Mouse (Mus musculus): ENCODE results near the gene Gm20683. TPM values are rescaled to one million over a fixed set of nuclear protein-coding genes. Genes with fewer than 3 reads are reported as not detected.

The Gm20683 gene
- 10 to 100 TPM in 3 of 4 experiments, 1 to 10 TPM in 1; 7.3 to 36.4 (median 20.8) TPM for total RNA-seq (2022)

DNA sequence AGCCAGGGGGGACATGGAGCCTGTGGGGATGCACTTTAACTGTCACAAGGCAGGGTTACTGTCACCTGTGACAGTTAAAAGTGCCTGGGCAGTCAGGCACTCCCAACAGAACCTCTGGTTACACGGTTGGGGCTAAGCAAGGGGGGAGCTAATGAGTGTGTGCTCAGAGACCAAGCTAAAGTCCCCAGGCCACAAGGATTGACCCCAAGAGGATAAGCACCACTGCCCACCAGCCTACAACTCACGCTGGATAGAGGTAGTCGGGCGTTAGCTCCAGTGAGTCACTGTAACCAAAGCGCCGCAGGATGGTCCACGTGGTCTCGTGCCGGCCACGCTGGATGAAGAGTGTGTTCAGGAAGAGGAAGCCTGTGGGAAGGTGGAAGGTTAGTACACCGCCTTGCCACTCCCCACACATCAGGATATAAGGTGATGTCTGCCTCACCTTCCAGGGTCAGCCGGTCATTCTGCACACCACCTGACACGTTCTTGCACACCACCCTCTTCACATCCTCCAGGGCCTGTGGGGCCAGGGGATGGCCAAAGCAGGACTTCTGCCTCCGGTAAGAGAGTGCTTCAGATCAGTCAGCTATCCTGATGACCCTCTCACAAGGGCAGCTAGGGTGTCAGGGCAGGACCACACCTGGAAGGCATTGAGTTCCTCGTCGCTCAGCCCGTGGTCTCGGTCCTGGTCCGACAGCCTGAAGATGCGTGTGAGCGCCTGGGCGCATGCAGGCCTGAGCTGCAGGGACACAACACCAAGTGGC is at the start of gene Gm20683:
Gm20683 (minus strand) TSS at position 647 of the 764 bp plus-strand sequence.
- DNase-seq: no peak

DNA sequence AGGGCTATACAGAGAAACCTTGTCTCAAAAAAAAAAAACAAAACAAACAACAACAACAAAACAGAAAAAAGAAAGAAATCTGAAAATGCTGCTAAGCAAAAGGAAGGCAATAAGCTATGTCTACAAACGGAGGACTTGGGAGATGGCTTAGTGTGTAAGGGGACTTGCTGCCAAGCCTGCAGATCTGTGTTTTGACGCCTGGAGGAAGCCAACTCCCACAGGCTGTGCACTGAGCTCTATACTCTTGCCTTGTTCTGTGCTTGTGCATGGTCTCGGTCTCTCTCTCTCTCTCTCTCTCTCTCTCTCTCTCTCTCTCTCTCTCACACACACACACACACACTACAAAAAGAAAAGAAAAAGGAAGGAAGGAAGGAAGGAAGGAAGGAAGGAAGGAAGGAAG is 47.3 kb upstream of the Gm20683 start:
- DNase-seq: no peak

GRCm38 (mm10) chr17:25887467-25887866 is 45.9 kb upstream of the Gm20683 start:
- no peak for DNase-seq

DNA sequence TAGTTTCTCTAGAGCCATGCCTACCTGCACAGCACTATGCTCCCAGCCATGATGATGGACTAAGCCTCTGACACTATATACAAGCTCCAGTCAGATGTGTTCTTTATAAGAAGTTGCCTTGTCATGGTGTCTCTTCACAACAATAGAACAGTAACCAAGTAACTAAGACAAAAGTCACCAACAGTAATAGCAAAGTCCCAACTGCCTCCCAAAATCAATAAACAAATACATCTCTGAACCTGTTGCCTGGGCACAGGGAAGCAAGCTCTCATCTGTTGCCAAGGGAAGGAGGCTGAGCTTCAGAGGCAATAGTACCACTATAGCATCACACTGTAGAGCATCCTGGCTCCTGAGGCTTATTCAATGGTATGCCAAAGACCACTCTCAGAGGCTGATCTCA is 45.2 kb upstream of the Gm20683 start:
- no peak for DNase-seq

DNA sequence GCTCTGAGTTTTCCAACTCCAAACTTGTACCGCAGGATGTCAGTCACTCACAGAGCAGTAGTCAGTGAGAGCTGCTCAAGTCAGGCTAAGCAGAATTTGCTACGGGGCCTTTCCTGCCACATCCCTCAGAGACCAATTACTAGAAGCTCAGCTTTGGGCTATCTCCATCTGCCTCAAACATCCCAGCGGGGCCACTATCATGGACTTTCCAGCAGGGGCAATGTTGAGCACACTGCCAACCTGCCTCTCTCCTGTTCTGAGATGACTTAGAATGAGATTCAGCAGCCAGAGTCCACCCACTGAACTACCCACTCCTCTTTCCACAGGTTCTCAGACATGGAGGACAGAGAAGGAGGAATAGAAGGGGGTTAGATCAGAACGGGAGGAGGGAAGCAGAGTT is 44.1 kb upstream of the Gm20683 start:
- no peak for DNase-seq

- no peak for DNase-seq
These were observed 42.3 kb upstream of the Gm20683 start for GRCm38 (mm10) chr17:25883824-25884223.

- no peak for DNase-seq
These were observed 41.7 kb upstream of the Gm20683 start for GRCm38 (mm10) chr17:25883268-25883667.

GRCm38 (mm10) chr17:25882306-25882705 is 40.7 kb upstream of the Gm20683 start:
- peak; percentile 24 for DNase-seq

DNA sequence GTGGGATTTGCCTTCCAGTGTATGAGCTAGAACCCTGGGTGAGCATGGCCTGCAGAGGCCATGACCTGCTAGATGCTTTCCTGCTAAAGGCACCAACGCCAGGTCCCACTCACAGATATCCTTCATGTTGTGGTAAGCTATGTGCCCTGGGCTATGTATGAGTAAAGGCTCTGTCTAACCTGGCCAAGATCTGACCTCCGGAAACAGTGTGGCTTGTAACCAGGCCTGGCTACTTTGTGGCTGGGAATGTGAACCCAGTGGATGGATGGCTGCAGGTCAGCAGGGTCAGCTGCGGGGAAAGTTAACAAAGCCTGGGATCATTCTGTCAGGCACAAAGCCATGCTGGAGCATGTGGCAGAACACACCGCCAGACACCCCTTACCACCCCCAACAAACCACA is 40.1 kb upstream of the Gm20683 start:
- no peak for DNase-seq

- peak; percentile 28 for DNase-seq
These were observed 39.5 kb upstream of the Gm20683 start for GRCm38 (mm10) chr17:25880913-25881641.

DNA sequence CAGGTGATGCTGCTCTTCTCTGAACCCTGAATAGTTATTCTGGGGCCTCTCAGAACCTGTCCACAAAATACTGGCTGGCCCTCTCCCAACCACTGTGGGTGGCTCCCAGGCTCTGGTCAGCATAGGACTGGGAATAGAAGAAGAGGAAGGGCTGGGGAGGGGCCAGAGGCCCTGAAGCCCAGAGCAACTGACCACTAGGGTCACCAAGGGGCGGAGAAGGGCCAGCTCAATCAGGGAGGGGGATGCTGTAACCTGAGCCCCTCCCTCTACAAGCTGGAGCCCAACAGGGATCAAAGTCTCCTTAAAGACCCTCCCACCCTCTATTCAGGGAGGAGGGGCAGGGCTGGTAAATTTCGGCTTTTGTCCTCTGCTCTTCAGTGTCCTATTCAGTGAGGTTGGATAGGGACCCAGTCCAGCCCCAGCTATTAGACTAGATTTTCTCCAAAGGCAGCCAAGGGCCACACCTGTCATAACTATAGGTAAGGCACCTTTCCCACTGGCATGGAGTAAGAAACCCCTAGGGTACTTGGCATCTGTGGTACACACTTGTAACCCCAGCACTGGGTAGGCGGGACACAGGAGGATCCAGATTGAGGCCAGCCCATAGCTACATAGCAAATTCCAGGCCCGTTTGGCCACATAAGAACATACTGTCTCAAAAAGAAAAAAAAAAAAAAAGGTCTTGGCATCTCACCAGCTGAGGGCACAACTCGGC is 38.8 kb upstream of the Gm20683 start, which contains the start of gene Wfikkn1:
Wfikkn1 (minus strand) TSS at position 663 of the 715 bp plus-strand sequence.
- no peak for DNase-seq

- peak; percentile 13 for DNase-seq
These were observed 38.2 kb upstream of the Gm20683 start for GRCm38 (mm10) chr17:25879750-25880149.

DNA sequence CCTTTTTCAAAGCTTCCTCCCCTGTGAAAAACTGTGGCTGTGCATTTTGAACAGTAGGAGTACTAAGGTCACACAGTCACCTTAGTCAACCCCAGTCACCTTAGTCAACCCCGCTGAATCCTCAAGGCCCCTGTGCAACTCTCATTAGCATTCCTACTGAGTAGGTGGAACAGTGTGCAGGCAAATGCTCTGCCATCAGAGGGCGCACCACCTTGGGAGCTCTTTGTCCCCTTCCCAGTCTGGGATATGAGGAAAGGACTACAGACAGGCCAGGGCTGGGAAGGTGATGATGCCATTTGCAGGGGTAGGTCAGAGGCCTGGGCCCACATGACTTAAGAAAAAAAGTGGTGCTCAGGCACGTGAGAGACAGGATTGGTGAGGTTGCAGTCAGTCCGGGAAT is 37.7 kb upstream of the Gm20683 start:
- no peak for DNase-seq

GRCm38 (mm10) chr17:25878611-25879180 is 37.1 kb upstream of the Gm20683 start:
- no peak for DNase-seq

GRCm38 (mm10) chr17:25877741-25878610 is 36.4 kb upstream of the Gm20683 start:
- no peak for DNase-seq

DNA sequence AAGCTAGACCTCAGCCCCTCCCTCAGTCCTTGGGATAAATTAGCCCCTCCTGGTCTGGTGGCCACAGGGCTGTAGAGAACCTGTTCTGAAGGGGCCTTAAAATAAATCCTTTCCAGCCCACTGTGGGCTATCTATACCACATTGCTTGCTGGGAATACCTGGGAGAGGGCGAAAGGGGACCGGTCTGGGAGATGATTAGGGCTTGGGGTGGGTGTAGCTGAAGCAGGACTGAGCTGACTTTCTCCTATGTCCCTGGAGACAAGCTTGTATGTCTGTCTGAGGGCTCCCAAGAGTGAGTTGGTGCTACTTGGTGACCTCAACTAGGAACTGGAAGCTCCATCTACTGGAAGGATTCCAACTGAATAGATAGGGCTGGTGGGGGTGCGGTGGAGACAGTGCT is 35.5 kb upstream of the Gm20683 start:
- no peak for DNase-seq

DNA sequence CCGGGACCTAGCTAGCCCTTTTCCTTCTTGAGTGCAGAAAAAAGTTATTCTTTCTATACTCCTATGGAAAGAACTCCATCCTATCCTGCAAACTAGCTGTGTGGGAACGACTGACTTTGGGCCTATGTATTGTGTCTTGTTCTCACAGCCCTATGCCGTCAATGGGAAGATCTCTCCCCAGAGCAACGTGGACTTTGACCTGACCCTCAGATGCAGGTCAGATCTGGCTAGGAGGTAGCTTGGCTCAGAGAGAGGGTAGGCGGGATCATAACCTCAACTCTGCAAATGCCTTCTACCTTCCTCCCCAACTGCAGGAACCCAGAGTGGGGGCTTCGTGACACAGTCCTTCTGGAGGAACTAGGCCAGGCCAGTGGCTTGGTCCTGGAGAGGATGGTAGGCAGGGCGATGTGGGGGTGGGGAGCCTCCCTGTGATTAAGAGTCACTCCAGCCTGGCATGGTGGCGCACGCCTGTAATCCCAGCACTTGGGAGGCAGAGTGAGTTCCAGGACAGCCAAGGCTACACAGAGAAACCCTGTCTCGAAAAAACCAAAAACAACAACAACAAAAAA is 34.9 kb upstream of the Gm20683 start:
- no peak for DNase-seq

GRCm38 (mm10) chr17:25875171-25876136 is 33.9 kb upstream of the Gm20683 start:
- DNase-seq: peak; percentile 86

DNA sequence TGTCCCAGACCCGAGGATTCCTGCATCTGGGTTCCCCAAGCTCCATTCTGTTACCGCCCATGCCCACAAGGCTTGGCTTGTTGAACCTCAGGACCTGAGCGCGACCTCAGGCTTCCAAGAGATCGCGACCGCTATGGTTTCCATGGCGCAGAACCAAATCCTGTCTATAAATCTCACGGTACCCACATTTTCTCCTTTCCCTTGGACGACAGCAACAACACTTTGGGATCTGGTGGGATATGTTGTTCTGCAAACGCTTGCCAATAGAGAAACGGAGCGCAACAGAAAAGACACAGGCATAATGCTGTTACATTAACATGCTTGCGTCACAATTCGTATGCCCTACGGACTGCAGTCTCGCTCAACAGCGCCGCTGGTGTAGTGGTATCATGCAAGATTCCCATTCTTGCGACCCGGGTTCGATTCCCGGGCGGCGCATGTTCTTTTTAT is 33.2 kb upstream of the Gm20683 start, which contains the start of gene Mettl26:
Mettl26 (plus strand) TSS at position 354 of the 450 bp plus-strand sequence.
- DNase-seq: peak; percentile 86

All from adrenal gland, adult 8-10 months (tissue).